9 mouse cellular contexts compared by ENCODE assay signal in the genomic region with DNA sequence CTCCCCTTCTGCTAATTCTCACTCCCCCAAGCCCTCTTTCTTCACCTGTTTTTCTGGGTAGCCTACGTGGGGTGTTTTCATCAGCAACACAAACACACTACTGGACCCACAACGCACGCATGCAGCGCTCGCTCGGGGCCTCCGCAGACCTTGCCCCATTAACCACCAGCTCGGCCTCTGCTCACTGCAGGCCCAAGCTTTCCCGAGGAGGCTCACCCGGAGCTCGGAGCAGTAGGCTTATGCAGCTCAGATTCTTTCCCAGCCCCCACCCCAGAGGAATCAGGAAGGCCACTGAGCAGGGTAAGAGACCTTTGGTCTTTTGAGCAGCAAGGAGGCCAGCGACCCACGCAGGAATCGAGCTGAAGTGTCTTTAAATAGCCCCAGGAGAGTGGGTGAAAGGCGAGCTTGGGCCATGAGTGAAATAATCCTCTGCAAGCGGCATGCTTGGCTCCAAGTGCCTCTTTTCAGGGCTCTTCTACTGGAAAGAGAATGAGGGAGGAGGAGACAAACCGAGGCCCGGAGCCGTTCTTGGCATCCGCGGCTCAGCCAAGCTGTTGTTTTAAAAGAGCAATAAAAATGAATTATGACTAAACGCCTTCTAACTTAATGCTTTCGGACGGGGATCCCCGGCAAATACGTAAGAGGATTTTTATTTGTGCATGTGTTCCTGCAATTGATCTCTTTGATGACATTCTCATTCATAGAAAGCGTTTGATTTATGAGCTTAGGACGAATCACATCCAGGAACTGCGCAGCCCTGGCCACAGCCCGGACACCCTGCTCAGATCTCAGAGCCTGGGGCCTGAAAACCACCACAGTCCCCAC. TPM values are rescaled to one million over a fixed set of nuclear protein-coding genes. Genes with fewer than 3 reads are reported as not detected.
A peak's percentile ranks its signal among the peaks of the same experiment; 100 is the strongest.
DNase-seq lines count a peak whose midpoint lies in the region; ATAC-seq lines count a peak whose summit lies in the region.
"Had no signal": no experiment of that assay in that cellular context is flagged by ENCODE, and none has a peak within 500 bp of the region (broad histone marks: within the 10 kb centered on the region; RNA-seq: fewer than 3 reads in every experiment).

No protein-coding gene starts in this region.

- H3K9me3 ChIP-seq in lung, embryonic 16.5 days (ENCODE audit: control insufficient read depth, low read length): no peaks in the 10 kb centered on the region

- peaks cover 38% of the 10 kb centered on the region for H3K27me3 ChIP-seq in lung, embryonic 16.5 days (ENCODE audit: control insufficient read depth, insufficient read depth, low read depth, low read length)

- peaks cover 10% of the 10 kb centered on the region for H3K4me1 ChIP-seq in lung, embryonic 16.5 days (replicated peaks; ENCODE audit: control insufficient read depth, insufficient read depth, low read length)

- H3K4me3 ChIP-seq in lung, embryonic 16.5 days (ENCODE audit: low read length): peak overlapping the region; percentile 80

- no peak for ATAC-seq in lung, embryonic 16.5 days (ENCODE audit: low read depth)
- no peak for ATAC-seq in monocyte, adult 5-6 weeks (replicated peaks; ENCODE audit: insufficient number of reproducible peaks, low FRiP score, low TSS enrichment, poor library complexity, severe bottlenecking)

- no peaks in the 10 kb centered on the region for H3K36me3 ChIP-seq in lung, embryonic 16.5 days (ENCODE audit: control insufficient read depth, insufficient read depth, low read length)

- WGBS in lung, embryonic 16.5 days: 3% methylated on average over 30 of the region's 30 CpGs

- peak overlapping the region; percentile 85 for H3K9ac ChIP-seq in lung, embryonic 16.5 days (ENCODE audit: low read length)

- peak overlapping the region; percentile 96 for H3K4me2 ChIP-seq in lung, embryonic 16.5 days (ENCODE audit: low read depth, low read length)

- peak; percentile 90 for DNase-seq in heart, adult 11 months
- no peak for DNase-seq in heart, postnatal 36 days
- DNase-seq in embryo, embryonic 9.5 days (ENCODE audit: extremely low spot score): peak; percentile 74
- peak; percentile 80 for DNase-seq in kidney, adult 11 months
- no peak for DNase-seq in frontal cortex, adult 2 months (ENCODE audit: extremely low spot score in 1 of 2, low spot score in 1 of 2)
- no peak for DNase-seq in right cerebral cortex, postnatal 4 days

- H3K27ac ChIP-seq in lung, embryonic 16.5 days (ENCODE audit: low read length): peak overlapping the region; percentile 98

- intact Hi-C loops in heart, postnatal 36 days (cut with DNase I): no loop called here

RNA-seq across cellular contexts. Expression of gene Hoxa1, which starts 2.6 kb away (rescaled TPM):
- total RNA-seq in heart, postnatal 36 days (2021): under 1 TPM; 0.14 to 0.24 TPM
- polyA plus RNA-seq in lung, embryonic 16.5 days (2015; fragmentation: Nextera tagmentation; extraction: Ambion mirVana): 1.4 and 1.6 TPM in 2 replicates
- polyA plus RNA-seq in frontal cortex, adult 2 months (2012; rRNA removed): 0.04 TPM in 1 of 2 replicates, not detected in the other
- not detected in 3 replicates for total RNA-seq in monocyte, adult 5-6 weeks (2017)

RNA-seq across cellular contexts. Expression of gene Hoxa2, which starts 3.9 kb away (rescaled TPM):
- total RNA-seq in heart, postnatal 36 days (2021): under 1 TPM in 1 of 2 experiments, not detected in 1; 0.62 TPM
- 9.5 and 10.2 TPM in 2 replicates for polyA plus RNA-seq in lung, embryonic 16.5 days (2015; fragmentation: Nextera tagmentation; extraction: Ambion mirVana)
- not detected in 2 replicates for polyA plus RNA-seq in frontal cortex, adult 2 months (2012; rRNA removed)
- not detected in 3 replicates for total RNA-seq in monocyte, adult 5-6 weeks (2017)

RNA-seq across cellular contexts. Expression of gene 5730596B20Rik, which starts 16.6 kb away (rescaled TPM):
- under 1 TPM in 1 of 2 experiments, not detected in 1; 0.08 TPM for total RNA-seq in heart, postnatal 36 days (2021)
- 2.4 and 2.5 TPM in 2 replicates for polyA plus RNA-seq in lung, embryonic 16.5 days (2015; fragmentation: Nextera tagmentation; extraction: Ambion mirVana)
- not detected in 2 replicates for polyA plus RNA-seq in frontal cortex, adult 2 months (2012; rRNA removed)
- total RNA-seq in monocyte, adult 5-6 weeks (2017): not detected in 3 replicates
- total RNA-seq: heart, adult 18-20 months had no signal

RNA-seq across cellular contexts. Expression of gene Hoxa4, which starts 30.8 kb away (rescaled TPM):
- under 1 TPM; 0.43 to 0.67 TPM for total RNA-seq in heart, postnatal 36 days (2021)
- 2.4 and 2.7 TPM in 2 replicates for polyA plus RNA-seq in lung, embryonic 16.5 days (2015; fragmentation: Nextera tagmentation; extraction: Ambion mirVana)
- 0.06 TPM in 1 of 2 replicates, not detected in the other for polyA plus RNA-seq in frontal cortex, adult 2 months (2012; rRNA removed)
- not detected in 3 replicates for total RNA-seq in monocyte, adult 5-6 weeks (2017)

RNA-seq across cellular contexts. Expression of gene Hoxa5, which starts 43.7 kb away (rescaled TPM):
- under 1 TPM; 0.62 to 0.72 TPM for total RNA-seq in heart, postnatal 36 days (2021)
- 32.3 and 36.3 TPM in 2 replicates for polyA plus RNA-seq in lung, embryonic 16.5 days (2015; fragmentation: Nextera tagmentation; extraction: Ambion mirVana)
- 0.11 TPM in 1 of 2 replicates, not detected in the other for polyA plus RNA-seq in frontal cortex, adult 2 months (2012; rRNA removed)
- 0.39 TPM in 1 of 3 replicates, not detected in the others for total RNA-seq in monocyte, adult 5-6 weeks (2017)

Comparison
In these comparisons a context has a peak if more than half of its experiments do, and no peak if none do; other contexts are left out.
1. DNase-seq: peak in heart, adult 11 months (single experiment), embryo, embryonic 9.5 days (single experiment) and kidney, adult 11 months (single experiment); none in heart, postnatal 36 days (0 of 2), frontal cortex, adult 2 months (0 of 2) and right cerebral cortex, postnatal 4 days (single experiment).